Mouse (Mus musculus): ENCODE measurements around the gene Rbm33. TPM values are rescaled to one million over a fixed set of nuclear protein-coding genes. Genes with fewer than 3 reads are reported as not detected.

Rbm33 gene
- polyA plus RNA-seq, 1 experiment from 2014 or later: 10.0 TPM

GRCm38 (mm10) chr5:28388184-28388583, 71.3 kb downstream of the Rbm33 start:
- WGBS: 57% methylated on average over 3 of the region's 3 CpGs

GRCm38 (mm10) chr5:28390189-28390588, 73.3 kb downstream of the Rbm33 start:
- no peaks in the 10 kb centered on the region for H3K9me3 ChIP-seq
- 94% methylated on average over 6 of the region's 6 CpGs for WGBS
- no peak for ATAC-seq
- H3K36me3 ChIP-seq: peaks cover 38% of the 10 kb centered on the region
- H3K4me1 ChIP-seq (replicated peaks): no peaks in the 10 kb centered on the region
- H3K4me2 ChIP-seq (replicated peaks): no peak overlapping the region
- H3K9ac ChIP-seq: no peak overlapping the region
- H3K27me3 ChIP-seq (replicated peaks): no peaks in the 10 kb centered on the region
- H3K27ac ChIP-seq: no peak overlapping the region
- no peak overlapping the region for H3K4me3 ChIP-seq (replicated peaks)

More at GRCm38 (mm10) chr5:28388184-28388583, 71.3 kb downstream of the Rbm33 start:
- H3K4me1 ChIP-seq (replicated peaks): no peaks in the 10 kb centered on the region
- H3K9me3 ChIP-seq: no peaks in the 10 kb centered on the region
- no peak overlapping the region for H3K4me3 ChIP-seq (replicated peaks)
- no peaks in the 10 kb centered on the region for H3K27me3 ChIP-seq (replicated peaks)
- H3K27ac ChIP-seq: no peak overlapping the region
- H3K4me2 ChIP-seq (replicated peaks): no peak overlapping the region
- no peak overlapping the region for H3K9ac ChIP-seq
- peaks cover 29% of the 10 kb centered on the region for H3K36me3 ChIP-seq
- 0 out of 2 replicates have a peak, but pooled peaks have one; percentile 39 for ATAC-seq

GRCm38 (mm10) chr5:28397344-28397743, 80.4 kb downstream of the Rbm33 start:
- no peak overlapping the region for H3K4me3 ChIP-seq (replicated peaks)
- peaks cover 12% of the 10 kb centered on the region for H3K36me3 ChIP-seq
- ATAC-seq: no peak
- no peak overlapping the region for H3K9ac ChIP-seq
- WGBS: 94% methylated on average over 2 of the region's 2 CpGs
- H3K27me3 ChIP-seq (replicated peaks): no peaks in the 10 kb centered on the region
- H3K9me3 ChIP-seq: no peaks in the 10 kb centered on the region
- H3K4me2 ChIP-seq (replicated peaks): no peak overlapping the region
- peaks cover 15% of the 10 kb centered on the region for H3K4me1 ChIP-seq (replicated peaks)
- no peak overlapping the region for H3K27ac ChIP-seq

GRCm38 (mm10) chr5:28398736-28399135, 81.8 kb downstream of the Rbm33 start:
- Histone ChIP-seq H3K27me3 (replicated peaks) (no peaks in the 10 kb centered on the region), H3K4me1 (replicated peaks) (peaks cover 21% of the 10 kb centered on the region), H3K36me3 (peaks cover 9% of the 10 kb centered on the region), H3K4me2 (replicated peaks) (no peak overlapping the region; the same call in 1 of the 2 replicates), H3K9ac (no peak overlapping the region), H3K4me3 (replicated peaks) (no peak overlapping the region), H3K27ac (peak overlapping the region; percentile 71), H3K9me3 (no peaks in the 10 kb centered on the region)
- WGBS: 29% methylated on average over 3 of the region's 3 CpGs
- ATAC-seq: no peak

GRCm38 (mm10) chr5:28399451-28400115, 82.7 kb downstream of the Rbm33 start:
- Histone ChIP-seq H3K4me3 (replicated peaks) (no peak overlapping the region), H3K36me3 (peaks cover 3% of the 10 kb centered on the region; the same call in 1 of the 2 replicates), H3K27ac (peak overlapping the region; percentile 71), H3K4me1 (replicated peaks) (peaks cover 21% of the 10 kb centered on the region), H3K9me3 (no peaks in the 10 kb centered on the region), H3K27me3 (replicated peaks) (no peaks in the 10 kb centered on the region), H3K4me2 (replicated peaks) (0 out of 2 replicates have a peak overlapping the region, but pooled peaks have one; percentile 17), H3K9ac (no peak overlapping the region)
- WGBS: 38% methylated on average over 2 of the region's 2 CpGs
- peak; percentile 92 for ATAC-seq

- Histone ChIP-seq H3K9me3 (no peaks in the 10 kb centered on the region), H3K9ac (no peak overlapping the region), H3K27ac (no peak overlapping the region), H3K4me3 (replicated peaks) (no peak overlapping the region), H3K4me2 (replicated peaks) (no peak overlapping the region), H3K36me3 (no peaks in the 10 kb centered on the region), H3K4me1 (replicated peaks) (peaks cover 21% of the 10 kb centered on the region), H3K27me3 (replicated peaks) (no peaks in the 10 kb centered on the region)
- no peak for ATAC-seq
- WGBS: 93% methylated on average over 1 of the region's 1 CpGs
These were observed 85.8 kb downstream of the Rbm33 start for GRCm38 (mm10) chr5:28402756-28403155.

- 76% methylated on average over 3 of the region's 3 CpGs for WGBS
- H3K27ac ChIP-seq: peak overlapping the region; percentile 58
- H3K4me3 ChIP-seq (replicated peaks): no peak overlapping the region
- peaks cover 14% of the 10 kb centered on the region; the same call in 1 of the 2 replicates for H3K36me3 ChIP-seq
- H3K27me3 ChIP-seq (replicated peaks): no peaks in the 10 kb centered on the region
- peaks cover 8% of the 10 kb centered on the region; the same call in 1 of the 2 replicates for H3K4me1 ChIP-seq (replicated peaks)
- no peak overlapping the region for H3K9ac ChIP-seq
- no peaks in the 10 kb centered on the region for H3K9me3 ChIP-seq
- 0 out of 2 replicates have a peak overlapping the region, but pooled peaks have one; percentile 11 for H3K4me2 ChIP-seq (replicated peaks)
- peak; percentile 56; the same call in 1 of the 2 replicates for ATAC-seq
These were observed 89.7 kb downstream of the Rbm33 start for GRCm38 (mm10) chr5:28406662-28407061.

GRCm38 (mm10) chr5:28412006-28412685, 95.2 kb downstream of the Rbm33 start:
- 70% methylated on average over 2 of the region's 2 CpGs for WGBS
- Histone ChIP-seq H3K4me3 (replicated peaks) (no peak overlapping the region), H3K9ac (no peak overlapping the region), H3K27me3 (replicated peaks) (no peaks in the 10 kb centered on the region), H3K9me3 (no peaks in the 10 kb centered on the region), H3K36me3 (peaks cover 41% of the 10 kb centered on the region), H3K4me2 (replicated peaks) (no peak overlapping the region), H3K27ac (no peak overlapping the region), H3K4me1 (replicated peaks) (no peaks in the 10 kb centered on the region)
- no peak for ATAC-seq

GRCm38 (mm10) chr5:28413533-28413932, 96.6 kb downstream of the Rbm33 start:
- 89% methylated on average over 5 of the region's 5 CpGs for WGBS
- H3K9me3 ChIP-seq: no peaks in the 10 kb centered on the region
- H3K4me2 ChIP-seq (replicated peaks): no peak overlapping the region
- no peak for ATAC-seq
- no peaks in the 10 kb centered on the region for H3K4me1 ChIP-seq (replicated peaks)
- H3K27me3 ChIP-seq (replicated peaks): no peaks in the 10 kb centered on the region
- no peak overlapping the region for H3K27ac ChIP-seq
- no peak overlapping the region for H3K4me3 ChIP-seq (replicated peaks)
- no peak overlapping the region for H3K9ac ChIP-seq
- H3K36me3 ChIP-seq: peaks cover 47% of the 10 kb centered on the region

GRCm38 (mm10) chr5:28414076-28414475, 97.2 kb downstream of the Rbm33 start:
- peaks cover 50% of the 10 kb centered on the region for H3K36me3 ChIP-seq
- no peak for ATAC-seq
- WGBS: 85% methylated on average over 3 of the region's 3 CpGs

GRCm38 (mm10) chr5:28416029-28416428, 99.1 kb downstream of the Rbm33 start:
- no peak overlapping the region for H3K9ac ChIP-seq
- no peaks in the 10 kb centered on the region for H3K4me1 ChIP-seq (replicated peaks)
- H3K9me3 ChIP-seq: no peaks in the 10 kb centered on the region
- no peak for ATAC-seq
- no peak overlapping the region for H3K4me2 ChIP-seq (replicated peaks)
- no peak overlapping the region for H3K4me3 ChIP-seq (replicated peaks)
- H3K36me3 ChIP-seq: peaks cover 40% of the 10 kb centered on the region
- no peak overlapping the region for H3K27ac ChIP-seq
- no peaks in the 10 kb centered on the region for H3K27me3 ChIP-seq (replicated peaks)

More at GRCm38 (mm10) chr5:28414076-28414475, 97.2 kb downstream of the Rbm33 start:
- H3K27ac ChIP-seq: no peak overlapping the region
- H3K9me3 ChIP-seq: no peaks in the 10 kb centered on the region
- no peaks in the 10 kb centered on the region for H3K4me1 ChIP-seq (replicated peaks)
- H3K4me3 ChIP-seq (replicated peaks): no peak overlapping the region
- H3K27me3 ChIP-seq (replicated peaks): no peaks in the 10 kb centered on the region
- H3K4me2 ChIP-seq (replicated peaks): no peak overlapping the region
- H3K9ac ChIP-seq: no peak overlapping the region

- no peak for ATAC-seq
- Histone ChIP-seq H3K4me2 (replicated peaks) (no peak overlapping the region), H3K9ac (no peak overlapping the region), H3K27ac (no peak overlapping the region), H3K36me3 (peaks cover 26% of the 10 kb centered on the region), H3K27me3 (replicated peaks) (no peaks in the 10 kb centered on the region), H3K4me3 (replicated peaks) (no peak overlapping the region), H3K4me1 (replicated peaks) (no peaks in the 10 kb centered on the region), H3K9me3 (no peaks in the 10 kb centered on the region)
- 83% methylated on average over 10 of the region's 10 CpGs for WGBS
These were observed 101.8 kb downstream of the Rbm33 start for GRCm38 (mm10) chr5:28418734-28419133.
